Mouse (Mus musculus): Measurements from ENCODE around the gene Arfip1.

DNA sequence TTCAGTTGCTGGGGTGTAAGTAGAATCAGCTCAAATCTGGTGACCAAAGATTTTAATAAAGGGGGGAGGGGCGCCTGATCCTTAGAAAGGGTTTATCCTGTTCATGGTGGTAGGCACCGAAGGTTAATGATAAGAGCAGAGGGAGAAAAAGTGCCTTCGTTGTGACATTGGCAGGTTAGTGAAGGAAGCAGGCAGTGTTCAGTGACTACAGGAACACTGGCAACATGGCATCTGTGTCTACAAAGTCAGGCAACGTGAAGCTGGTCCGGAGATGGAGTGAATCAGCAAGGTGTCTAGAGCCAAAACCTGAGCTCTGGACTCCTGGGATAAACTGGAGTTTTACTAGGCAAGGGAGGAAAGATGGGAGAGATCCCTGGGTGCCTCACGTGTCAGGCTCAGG, 16.3 kb upstream of the Arfip1 start:
- TF ChIP-seq MYOD1 (IDR thresholded peaks at IDR 0.05; ENCODE audit: control insufficient read depth, insufficient read length, low read depth), result no peak
- TF ChIP-seq CTCF (IDR thresholded peaks at IDR 0.05; ENCODE audit: control insufficient read depth, insufficient read depth, insufficient read length), result no peak
- TF ChIP-seq USF1 (IDR thresholded peaks at IDR 0.05; ENCODE audit: low read depth), result no peak
- no peak for TF ChIP-seq MAX (IDR thresholded peaks at IDR 0.05)
- TF ChIP-seq CEBPB (IDR thresholded peaks at IDR 0.05; ENCODE audit: low read depth), result no peak

Data from C2C12 (cell line).